Mouse (Mus musculus) hindbrain, embryonic 13.5 days (tissue): ENCODE measurements around the gene Kcnd2. TPM values are rescaled to one million over a fixed set of nuclear protein-coding genes. Genes with fewer than 3 reads are reported as not detected.

Experiments
- ATAC-seq: fragments of 200-750 bp; cut with Nextera tagmentation; 2 replicates; pipeline ENCODE4 v1.8.0; 2017; ENCODE audit warnings: moderate TSS enrichment; ENCODE audit not compliant: low FRiP score
- H3K27ac ChIP-seq: fragments of 300-500 bp; sonication (generic); 2 replicates; pipeline ENCODE4 v1.5.1; 2015; ENCODE audit warnings: inconsistent platforms, mild to moderate bottlenecking, moderate library complexity
- H3K27me3 ChIP-seq: fragments of 300-500 bp; sonication (generic); 2 replicates; pipeline ENCODE4 v1.6.1; 2015; ENCODE audit warnings: mild to moderate bottlenecking, inconsistent platforms
- H3K36me3 ChIP-seq: fragments of 300-500 bp; sonication (generic); 2 replicates; pipeline ENCODE4 v1.6.1; 2015; ENCODE audit warnings: mild to moderate bottlenecking, inconsistent platforms
- H3K4me1 ChIP-seq: fragments of 300-500 bp; sonication (generic); replicated peaks from 2 replicates; pipeline ENCODE4 v1.6.1; 2015; ENCODE audit warnings: inconsistent platforms
- H3K4me2 ChIP-seq: fragments of 300-500 bp; sonication (generic); 2 replicates; pipeline ENCODE4 v1.6.1; 2015; ENCODE audit warnings: inconsistent platforms, mild to moderate bottlenecking, moderate library complexity
- H3K4me3 ChIP-seq: fragments of 300-500 bp; sonication (generic); 2 replicates; pipeline ENCODE4 v1.5.1; 2015; ENCODE audit warnings: mild to moderate bottlenecking, inconsistent platforms
- H3K9ac ChIP-seq: fragments of 300-500 bp; sonication (generic); 2 replicates; pipeline ENCODE4 v1.6.1; 2015; ENCODE audit warnings: mild to moderate bottlenecking, inconsistent platforms
- H3K9me3 ChIP-seq: fragments of 300-500 bp; sonication (generic); 2 replicates; pipeline ENCODE4 v1.6.1; 2016; ENCODE audit warnings: inconsistent platforms
- WGBS: fragments of 180-500 bp; shearing (Covaris S2); methylation state at CpG from one replicate; pipeline ENCODE4 v1.1.7; 2015; 5-methylcytosine and 5-hydroxymethylcytosine counted together
- polyA plus RNA-seq: library from polyadenylated mRNA; unstranded; fragments of >200 nt; fragmentation: Nextera tagmentation; extraction: Ambion mirVana; gene quantifications from 2 replicates; pipeline ENCODE4 v1.2.1, GENCODE M21; 2015

The Kcnd2 gene
- polyA plus RNA-seq, 1 experiment from 2014 or later: 11.3 TPM

DNA sequence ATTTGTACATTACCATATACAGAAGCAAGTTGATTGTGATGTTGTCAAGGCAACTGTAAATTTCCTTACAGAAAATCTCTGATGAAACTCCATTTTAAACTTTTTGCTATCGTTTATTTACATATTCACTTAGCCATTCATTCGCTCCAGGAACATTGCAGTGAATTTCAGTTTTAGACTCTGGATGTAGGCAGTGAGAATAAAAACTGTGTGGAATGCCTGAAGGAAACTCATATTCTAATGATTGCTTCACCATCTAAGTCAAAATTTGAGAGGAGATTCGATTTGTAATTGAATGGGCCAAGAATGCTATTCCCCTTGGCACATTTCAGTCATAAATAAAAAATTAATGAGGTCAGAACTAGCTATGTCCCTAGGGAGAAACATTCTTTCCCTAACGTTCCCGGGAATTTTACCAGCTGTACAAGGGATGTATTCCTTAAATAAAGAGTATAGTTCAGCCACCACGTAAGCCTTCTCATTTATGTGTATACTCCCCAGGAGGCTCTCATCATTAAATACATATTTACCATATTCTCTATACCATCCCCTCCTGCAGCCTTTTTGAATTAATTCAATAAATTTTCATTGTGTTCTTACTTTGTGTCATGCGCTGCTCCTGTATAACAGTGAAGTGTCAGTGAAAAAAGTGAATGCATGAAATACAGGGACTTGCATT is 394.2 kb downstream of the Kcnd2 start:
- H3K27me3 ChIP-seq: no peaks in the 10 kb centered on the region
- H3K4me1 ChIP-seq: no peaks in the 10 kb centered on the region
- H3K9ac ChIP-seq: no peak overlapping the region
- no peaks in the 10 kb centered on the region for H3K9me3 ChIP-seq
- no peaks in the 10 kb centered on the region for H3K36me3 ChIP-seq
- 0 out of 2 replicates have a peak, but pooled peaks have one; percentile 21 for ATAC-seq
- WGBS: 55% methylated on average over 7 of the region's 7 CpGs
- no peak overlapping the region for H3K4me2 ChIP-seq
- H3K4me3 ChIP-seq: no peak overlapping the region
- H3K27ac ChIP-seq: no peak overlapping the region

DNA sequence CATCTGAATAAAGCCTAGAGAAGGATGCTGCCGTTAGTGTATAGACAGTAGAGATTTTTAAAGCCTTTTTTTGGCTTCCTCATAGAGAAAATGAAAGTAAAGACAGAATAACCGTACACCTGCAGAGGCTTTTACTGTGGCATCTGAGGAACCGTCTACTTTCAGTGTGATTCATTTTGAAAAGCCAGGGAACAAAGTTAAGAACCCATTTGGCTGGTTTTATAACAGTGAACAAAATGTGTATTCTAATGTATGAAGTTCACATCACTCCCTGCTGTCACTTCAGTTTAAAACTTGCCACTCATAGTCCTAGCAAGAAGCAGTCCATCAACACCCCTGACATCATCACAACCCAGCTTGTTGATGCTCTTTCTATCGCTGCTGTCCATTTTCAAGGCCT is 414.7 kb downstream of the Kcnd2 start:
- Histone ChIP-seq H3K4me3 (no peak overlapping the region), H3K9ac (no peak overlapping the region), H3K4me2 (no peak overlapping the region), H3K27me3 (no peaks in the 10 kb centered on the region), H3K9me3 (no peaks in the 10 kb centered on the region), H3K27ac (no peak overlapping the region), H3K4me1 (no peaks in the 10 kb centered on the region), H3K36me3 (no peaks in the 10 kb centered on the region)
- WGBS: 91% methylated on average over 4 of the region's 4 CpGs
- ATAC-seq: no peak

DNA sequence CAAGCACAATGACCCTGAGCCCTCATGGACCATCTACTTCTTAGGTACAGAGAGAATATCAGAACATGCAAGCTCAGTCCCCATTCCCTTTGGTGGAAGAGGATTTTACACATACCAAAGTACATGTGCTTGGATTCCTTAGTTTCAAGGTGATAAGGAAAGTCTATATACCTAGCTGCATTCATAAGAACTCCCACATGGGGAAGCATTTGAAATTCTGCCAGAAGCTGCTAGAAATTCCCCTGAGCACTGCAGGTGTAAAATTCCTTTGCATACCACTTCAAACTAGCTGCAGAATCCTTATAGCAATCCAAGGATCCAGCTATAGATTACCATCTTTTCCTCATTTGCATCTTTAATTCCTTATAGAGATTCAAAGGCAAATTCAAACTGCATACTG is 440.4 kb downstream of the Kcnd2 start:
- H3K4me1 ChIP-seq: no peaks in the 10 kb centered on the region
- no peak for ATAC-seq

DNA sequence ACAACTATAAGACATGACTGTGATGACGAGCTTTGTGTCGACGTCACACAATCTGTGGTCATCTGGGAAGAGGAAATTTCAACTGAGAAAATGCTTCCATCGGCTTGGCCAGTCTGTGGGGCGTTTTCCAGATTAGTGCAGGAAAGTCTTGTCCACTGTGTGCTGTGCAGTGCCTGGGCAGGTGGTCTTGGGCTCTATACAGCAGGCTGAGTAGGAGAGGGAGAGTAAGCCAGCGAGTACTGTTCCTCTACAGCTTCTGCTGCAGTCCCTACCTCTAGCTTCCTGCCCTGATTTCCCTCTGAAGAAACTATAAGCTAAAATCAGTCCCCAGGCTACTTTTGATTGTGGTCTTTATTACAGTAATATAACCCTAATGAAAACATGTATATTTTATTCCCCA is 448.8 kb downstream of the Kcnd2 start:
- no peak for ATAC-seq

More for the DNA sequence above, 440.4 kb downstream of the Kcnd2 start:
- no peak overlapping the region for H3K9ac ChIP-seq
- no peaks in the 10 kb centered on the region for H3K9me3 ChIP-seq
- no peak overlapping the region for H3K4me3 ChIP-seq
- no peak overlapping the region for H3K4me2 ChIP-seq
- no peak overlapping the region for H3K27ac ChIP-seq
- no peaks in the 10 kb centered on the region for H3K36me3 ChIP-seq
- no peaks in the 10 kb centered on the region for H3K27me3 ChIP-seq

DNA sequence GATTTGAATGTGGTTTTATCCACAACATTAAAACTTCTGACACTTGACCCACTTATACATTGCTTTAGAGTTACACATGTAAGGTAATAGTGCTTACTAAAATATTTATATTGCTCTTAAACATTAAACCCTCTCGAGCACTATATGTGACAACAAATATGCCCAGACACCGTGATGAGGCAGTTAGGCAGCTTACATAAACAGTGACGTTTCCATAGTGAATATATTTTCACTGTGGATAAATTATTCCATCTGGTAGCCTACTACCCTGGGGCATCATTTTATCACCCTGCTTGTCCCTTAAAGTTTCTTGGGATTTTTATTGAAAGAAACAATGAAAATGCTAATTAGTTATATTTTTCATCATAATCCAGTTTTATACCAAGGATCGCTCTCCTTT is 449.3 kb downstream of the Kcnd2 start:
- H3K4me1 ChIP-seq: no peaks in the 10 kb centered on the region
- 60% methylated on average over 4 of the region's 4 CpGs for WGBS
- H3K27ac ChIP-seq: no peak overlapping the region
- H3K36me3 ChIP-seq: no peaks in the 10 kb centered on the region
- H3K9me3 ChIP-seq: no peaks in the 10 kb centered on the region
- no peak overlapping the region for H3K4me3 ChIP-seq
- H3K4me2 ChIP-seq: no peak overlapping the region
- H3K27me3 ChIP-seq: no peaks in the 10 kb centered on the region
- ATAC-seq: no peak
- no peak overlapping the region for H3K9ac ChIP-seq

More for the DNA sequence above, 448.8 kb downstream of the Kcnd2 start:
- H3K27ac ChIP-seq: no peak overlapping the region
- H3K4me2 ChIP-seq: no peak overlapping the region
- no peaks in the 10 kb centered on the region for H3K27me3 ChIP-seq
- H3K4me1 ChIP-seq: no peaks in the 10 kb centered on the region
- H3K36me3 ChIP-seq: no peaks in the 10 kb centered on the region
- no peak overlapping the region for H3K4me3 ChIP-seq
- WGBS: 83% methylated on average over 6 of the region's 6 CpGs
- H3K9me3 ChIP-seq: no peaks in the 10 kb centered on the region
- no peak overlapping the region for H3K9ac ChIP-seq

DNA sequence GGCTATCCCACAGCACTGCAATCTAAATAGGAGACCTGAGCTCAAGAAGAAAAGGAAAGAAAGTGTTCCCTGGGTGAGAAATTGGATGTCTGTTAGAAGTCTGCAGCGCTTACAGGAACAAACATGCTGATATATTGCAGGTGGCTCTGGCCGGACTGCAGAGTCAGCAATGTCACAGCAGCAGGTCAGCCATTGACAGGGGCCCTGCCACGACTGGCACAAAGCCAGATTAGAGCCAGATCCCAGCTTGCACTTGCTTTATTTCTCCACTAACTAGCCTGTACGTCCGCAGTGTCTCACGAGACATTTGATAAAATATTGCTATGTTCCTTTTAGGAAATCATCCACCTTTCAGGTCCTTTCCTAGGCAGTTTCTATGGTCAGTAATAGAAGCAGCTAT is 468.9 kb downstream of the Kcnd2 start:
- no peak for ATAC-seq
- Histone ChIP-seq H3K4me1 (peaks cover 5% of the 10 kb centered on the region; the same call in 1 of the 2 replicates), H3K36me3 (no peaks in the 10 kb centered on the region), H3K27me3 (no peaks in the 10 kb centered on the region), H3K4me2 (no peak overlapping the region), H3K27ac (0 out of 2 replicates have a peak overlapping the region, but pooled peaks have one; percentile 0), H3K9me3 (no peaks in the 10 kb centered on the region), H3K4me3 (no peak overlapping the region), H3K9ac (no peak overlapping the region)
- 57% methylated on average over 6 of the region's 6 CpGs for WGBS

DNA sequence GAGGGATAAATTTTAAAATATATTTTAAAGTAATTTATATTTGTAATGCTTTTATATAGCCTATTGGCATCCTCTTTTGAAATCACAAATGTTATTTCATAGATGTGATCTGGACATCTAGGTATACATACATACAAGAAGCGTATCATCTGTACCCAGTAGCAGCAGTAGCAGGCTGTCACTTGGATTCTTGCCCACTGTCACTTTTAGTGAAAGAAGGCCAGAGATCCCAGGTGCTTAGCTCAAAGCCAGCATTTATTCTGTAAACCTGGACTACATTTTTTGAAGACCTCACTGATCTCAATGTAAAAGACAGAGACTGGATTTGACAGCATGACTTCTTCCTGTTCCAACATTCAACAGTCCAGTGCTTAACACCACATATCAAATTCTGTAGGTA is 471.1 kb downstream of the Kcnd2 start:
- Histone ChIP-seq H3K9ac (no peak overlapping the region), H3K27ac (no peak overlapping the region), H3K36me3 (no peaks in the 10 kb centered on the region), H3K4me1 (peaks cover 5% of the 10 kb centered on the region; the same call in 1 of the 2 replicates), H3K4me3 (no peak overlapping the region), H3K9me3 (no peaks in the 10 kb centered on the region), H3K27me3 (no peaks in the 10 kb centered on the region), H3K4me2 (no peak overlapping the region)
- no peak for ATAC-seq
- 98% methylated on average over 1 of the region's 1 CpGs for WGBS

DNA sequence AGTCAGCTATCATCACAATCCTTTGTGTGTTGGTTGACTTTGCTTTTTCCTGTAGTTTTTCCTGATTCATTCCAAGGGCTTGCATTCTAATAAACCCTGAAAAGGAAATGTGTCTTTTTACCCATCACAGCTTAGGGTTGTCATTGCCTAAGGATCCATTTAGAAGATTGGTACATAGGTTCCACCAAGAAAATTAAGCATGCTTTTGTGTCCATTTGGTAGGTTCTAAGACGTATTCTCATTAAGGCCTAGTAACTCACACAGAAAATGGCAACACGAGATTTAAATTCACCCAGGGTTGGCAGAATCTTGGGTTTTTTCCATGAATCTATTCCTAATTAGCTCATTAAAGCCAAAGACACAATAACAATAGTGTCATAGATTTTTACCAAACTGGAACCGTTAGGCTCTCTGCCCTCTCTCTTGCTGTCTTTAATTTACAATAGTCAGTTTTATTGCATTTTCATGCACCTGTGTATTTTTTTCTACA is 477.6 kb downstream of the Kcnd2 start:
- no peak overlapping the region for H3K4me2 ChIP-seq
- no peaks in the 10 kb centered on the region for H3K27me3 ChIP-seq
- no peak overlapping the region for H3K4me3 ChIP-seq
- no peak overlapping the region for H3K9ac ChIP-seq
- H3K27ac ChIP-seq: no peak overlapping the region
- no peak for ATAC-seq
- no peaks in the 10 kb centered on the region for H3K36me3 ChIP-seq
- H3K9me3 ChIP-seq: no peaks in the 10 kb centered on the region
- no peaks in the 10 kb centered on the region for H3K4me1 ChIP-seq
- WGBS: 75% methylated on average over 3 of the region's 3 CpGs

DNA sequence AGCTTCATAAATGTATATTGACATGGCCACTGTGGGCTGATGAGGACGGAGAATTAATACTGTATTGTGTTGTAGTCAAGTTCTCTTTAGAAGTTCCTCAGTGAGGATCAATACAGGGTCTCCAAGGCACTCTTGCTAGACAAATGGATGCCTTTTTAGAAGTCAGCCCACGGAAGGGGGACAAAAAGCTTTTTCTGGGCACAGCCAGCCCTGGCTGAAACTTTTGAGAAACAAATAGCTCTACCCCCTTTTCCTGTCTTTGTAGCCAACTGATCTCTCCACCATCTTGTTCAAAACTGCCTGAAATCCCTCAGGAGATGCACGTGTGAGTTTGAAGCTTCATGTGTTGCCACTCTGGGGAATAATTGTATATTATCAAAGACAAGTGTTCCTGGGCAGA is 482.3 kb downstream of the Kcnd2 start:
- no peak overlapping the region for H3K4me2 ChIP-seq
- ATAC-seq: no peak
- WGBS: 47% methylated on average over 3 of the region's 3 CpGs
- no peaks in the 10 kb centered on the region for H3K27me3 ChIP-seq
- H3K4me3 ChIP-seq: no peak overlapping the region
- no peak overlapping the region for H3K9ac ChIP-seq
- no peak overlapping the region for H3K27ac ChIP-seq
- no peaks in the 10 kb centered on the region for H3K36me3 ChIP-seq
- no peaks in the 10 kb centered on the region for H3K4me1 ChIP-seq
- no peaks in the 10 kb centered on the region for H3K9me3 ChIP-seq

DNA sequence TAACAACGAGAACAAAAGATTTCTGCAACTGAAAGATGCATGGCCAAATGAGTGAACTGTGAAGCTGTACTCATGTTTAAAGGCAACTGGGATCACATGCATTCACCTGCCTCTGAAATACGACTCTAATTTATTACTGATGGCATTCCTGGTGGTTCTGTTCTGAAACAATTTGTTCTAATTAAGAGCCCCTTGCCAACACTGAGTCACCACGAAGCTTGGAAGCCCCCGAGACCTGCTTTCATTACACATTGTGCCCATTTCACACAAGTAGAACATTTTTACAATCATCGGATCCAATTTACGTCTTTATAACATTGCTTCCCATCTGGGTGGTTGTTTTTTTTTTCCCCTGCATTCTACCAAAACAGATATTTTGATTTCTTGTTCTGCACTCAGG is 485.8 kb downstream of the Kcnd2 start:
- WGBS: 75% methylated on average over 6 of the region's 6 CpGs
- Histone ChIP-seq H3K4me2 (no peak overlapping the region), H3K9ac (no peak overlapping the region), H3K27ac (no peak overlapping the region), H3K4me1 (no peaks in the 10 kb centered on the region), H3K27me3 (no peaks in the 10 kb centered on the region), H3K36me3 (no peaks in the 10 kb centered on the region), H3K4me3 (no peak overlapping the region), H3K9me3 (no peaks in the 10 kb centered on the region)
- no peak for ATAC-seq

DNA sequence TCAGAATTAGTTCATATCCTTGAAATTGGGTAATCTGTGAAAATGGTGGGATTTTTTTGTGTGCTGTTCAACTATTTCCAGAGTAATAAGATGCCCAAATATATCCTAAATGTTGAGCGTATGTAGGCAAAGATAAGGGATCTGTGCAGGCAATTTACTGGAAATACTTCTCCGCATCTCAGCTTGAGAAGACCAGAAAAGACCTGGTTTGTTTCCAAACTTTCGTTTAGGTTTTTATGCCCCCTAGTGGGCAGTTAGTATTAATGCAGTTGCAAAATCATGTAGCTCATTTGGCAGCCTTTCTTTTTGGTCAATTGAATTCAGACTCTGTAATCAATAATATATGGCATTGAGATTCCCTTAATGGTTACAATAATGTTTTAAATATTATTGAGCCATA is 493.9 kb downstream of the Kcnd2 start:
- ATAC-seq: no peak

DNA sequence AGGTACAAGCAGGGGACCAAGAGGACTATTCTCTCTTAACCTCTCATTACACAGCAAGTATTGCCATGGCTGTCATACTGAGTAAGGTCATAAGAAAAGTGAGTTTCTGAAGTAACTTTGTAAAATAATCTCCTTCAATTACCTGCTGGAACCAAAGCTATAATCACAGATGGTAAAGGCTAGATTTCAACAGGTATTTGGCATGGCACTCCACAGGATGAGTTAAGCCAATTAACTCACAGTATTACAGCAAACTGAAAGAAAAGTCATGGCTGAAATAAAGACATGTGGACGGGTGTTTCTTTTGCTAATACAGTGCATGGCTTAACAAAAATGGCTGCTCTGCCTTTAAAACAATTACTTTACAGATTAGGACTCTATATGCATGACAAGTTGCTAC is 503.8 kb downstream of the Kcnd2 start:
- Histone ChIP-seq H3K4me3 (no peak overlapping the region), H3K9ac (no peak overlapping the region), H3K4me1 (no peaks in the 10 kb centered on the region), H3K4me2 (no peak overlapping the region), H3K9me3 (no peaks in the 10 kb centered on the region), H3K36me3 (no peaks in the 10 kb centered on the region), H3K27me3 (no peaks in the 10 kb centered on the region), H3K27ac (no peak overlapping the region)
- 84% methylated on average over 1 of the region's 1 CpGs for WGBS
- ATAC-seq: no peak

More for the DNA sequence above, 493.9 kb downstream of the Kcnd2 start:
- 29% methylated on average over 3 of the region's 3 CpGs for WGBS
- H3K36me3 ChIP-seq: no peaks in the 10 kb centered on the region
- H3K27ac ChIP-seq: no peak overlapping the region
- H3K9me3 ChIP-seq: no peaks in the 10 kb centered on the region
- no peak overlapping the region for H3K4me2 ChIP-seq
- no peaks in the 10 kb centered on the region for H3K4me1 ChIP-seq
- no peak overlapping the region for H3K9ac ChIP-seq
- no peak overlapping the region for H3K4me3 ChIP-seq
- no peaks in the 10 kb centered on the region for H3K27me3 ChIP-seq

DNA sequence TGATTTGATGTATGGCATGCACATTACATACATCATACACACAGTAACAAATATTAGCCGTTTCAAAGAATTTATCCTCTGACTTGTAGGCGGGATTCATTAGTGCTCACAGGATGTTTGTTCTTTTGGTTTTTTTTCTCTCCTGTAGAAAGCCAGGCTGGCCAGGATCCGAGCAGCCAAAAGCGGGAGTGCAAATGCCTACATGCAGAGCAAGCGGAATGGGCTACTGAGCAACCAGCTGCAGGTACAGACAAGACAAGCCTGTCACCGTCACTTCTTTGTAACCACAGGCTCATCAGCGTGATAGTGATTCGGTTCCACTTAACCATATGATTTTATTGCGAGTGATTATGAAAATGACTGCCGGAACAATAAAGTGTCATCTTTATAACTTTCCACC is 506.9 kb downstream of the Kcnd2 start:
- no peak for ATAC-seq
- Histone ChIP-seq H3K4me2 (no peak overlapping the region), H3K27me3 (no peaks in the 10 kb centered on the region), H3K36me3 (no peaks in the 10 kb centered on the region), H3K4me3 (no peak overlapping the region), H3K9me3 (no peaks in the 10 kb centered on the region), H3K27ac (no peak overlapping the region), H3K9ac (no peak overlapping the region), H3K4me1 (no peaks in the 10 kb centered on the region)
- WGBS: 92% methylated on average over 10 of the region's 10 CpGs
